Mouse (Mus musculus) hindbrain, embryonic 12.5 days (tissue): ENCODE results near the gene Cd46. TPM values are rescaled to one million over a fixed set of nuclear protein-coding genes. Genes with fewer than 3 reads are reported as not detected.

Experiments
- ATAC-seq: fragments of 200-750 bp; cut with Nextera tagmentation; 2 replicates; pipeline ENCODE4 v1.8.0; 2017; ENCODE audit warnings: moderate TSS enrichment; ENCODE audit not compliant: low FRiP score
- H3K27ac ChIP-seq: fragments of 300-500 bp; sonication (generic); 2 replicates; pipeline ENCODE4 v1.5.1; 2016; ENCODE audit warnings: mild to moderate bottlenecking
- H3K27me3 ChIP-seq: fragments of 300-500 bp; sonication (generic); 2 replicates; pipeline ENCODE4 v1.6.1; 2016; ENCODE audit warnings: mild to moderate bottlenecking
- H3K36me3 ChIP-seq: fragments of 300-500 bp; sonication (generic); 2 replicates; pipeline ENCODE4 v1.6.1; 2016; ENCODE audit warnings: mild to moderate bottlenecking
- H3K4me1 ChIP-seq: fragments of 300-500 bp; sonication (generic); 2 replicates; pipeline ENCODE4 v1.6.1; 2016
- H3K4me2 ChIP-seq: fragments of 300-500 bp; sonication (generic); replicated peaks from 2 replicates; pipeline ENCODE4 v1.6.1; 2016; ENCODE audit warnings: mild to moderate bottlenecking
- H3K4me3 ChIP-seq: fragments of 300-500 bp; sonication (generic); 2 replicates; pipeline ENCODE4 v1.5.1; 2016; ENCODE audit warnings: mild to moderate bottlenecking
- H3K9ac ChIP-seq: fragments of 300-500 bp; sonication (generic); 2 replicates; pipeline ENCODE4 v1.6.1; 2016; ENCODE audit warnings: mild to moderate bottlenecking, moderate library complexity
- H3K9me3 ChIP-seq: fragments of 300-500 bp; sonication (generic); replicated peaks from 2 replicates; pipeline ENCODE4 v1.6.1; 2016; ENCODE audit warnings: mild to moderate bottlenecking
- WGBS: fragments of 180-500 bp; shearing (Covaris S2); methylation state at CpG from one replicate; pipeline ENCODE4 v1.1.7; 2016; 5-methylcytosine and 5-hydroxymethylcytosine counted together
- polyA plus RNA-seq: library from polyadenylated mRNA; unstranded; fragments of >200 nt; fragmentation: Nextera tagmentation; extraction: Ambion mirVana; gene quantifications from 2 replicates; pipeline ENCODE4 v1.2.1, GENCODE M21; 2016

Gene Cd46
- 1.1 and 1.2 TPM in 2 replicates for polyA plus RNA-seq

GRCm38 (mm10) chr1:195092220-195092720 is at the start of gene Cd46:
Cd46 (minus strand) TSS chr1:195092249.
- Histone ChIP-seq H3K4me1 (peaks cover 9% of the 10 kb centered on the region), H3K4me3 (peak within 1 kb of the TSS; percentile 32), H3K9ac (peak within 1 kb of the TSS; percentile 51), H3K36me3 (peaks cover 7% of the 10 kb centered on the region; the same call in 1 of the 2 replicates), H3K9me3 (no peaks in the 10 kb centered on the region), H3K4me2 (peak within 1 kb of the TSS; percentile 58), H3K27ac (0 out of 2 replicates have a peak within 1 kb of the TSS, but pooled peaks have one; percentile 7), H3K27me3 (no peaks in the 10 kb centered on the region)
- ATAC-seq: peak; percentile 93
- WGBS: 3% methylated on average over 14 of the region's 14 CpGs

- Histone ChIP-seq H3K9ac (no peak overlapping the region), H3K27ac (no peak overlapping the region), H3K9me3 (no peaks in the 10 kb centered on the region), H3K36me3 (0 out of 2 replicates have a peak, but pooled peaks cover 6% of the 10 kb centered on the region), H3K4me2 (peak overlapping the region; percentile 55), H3K4me1 (peaks cover 5% of the 10 kb centered on the region; the same call in 1 of the 2 replicates), H3K27me3 (no peaks in the 10 kb centered on the region), H3K4me3 (peak overlapping the region; percentile 60; the same call in 1 of the 2 replicates)
- 54% methylated on average over 3 of the region's 3 CpGs for WGBS
- no peak for ATAC-seq
Observed at GRCm38 (mm10) chr1:195132070-195132469, 40.0 kb upstream of the Cd46 start.

DNA sequence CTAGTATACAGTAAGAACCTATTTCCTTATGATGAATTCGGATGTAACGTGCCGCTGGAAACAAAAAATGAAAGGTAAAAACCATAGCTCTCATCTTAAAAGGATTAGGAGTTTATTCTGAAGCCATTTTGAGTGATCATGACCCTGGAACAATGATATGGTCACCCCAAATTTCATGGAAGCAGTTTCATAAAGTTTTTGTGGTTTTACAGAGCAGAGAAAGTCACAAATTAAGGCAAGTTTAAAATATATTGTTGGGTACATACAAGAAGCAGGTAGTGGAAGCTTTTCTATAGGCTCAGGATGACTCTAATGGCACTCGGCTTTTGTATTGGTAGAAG is 39.6 kb upstream of the Cd46 start:
- Histone ChIP-seq H3K4me1 (peaks cover 5% of the 10 kb centered on the region; the same call in 1 of the 2 replicates), H3K27ac (peak overlapping the region; percentile 91), H3K4me2 (peak overlapping the region; percentile 55), H3K9ac (peak overlapping the region; percentile 76; the same call in 1 of the 2 replicates), H3K27me3 (no peaks in the 10 kb centered on the region), H3K4me3 (peak overlapping the region; percentile 60), H3K36me3 (0 out of 2 replicates have a peak, but pooled peaks cover 6% of the 10 kb centered on the region), H3K9me3 (no peaks in the 10 kb centered on the region)
- ATAC-seq: no peak
- WGBS: 32% methylated on average over 4 of the region's 4 CpGs

- peak within 1 kb of the TSS; percentile 60 for H3K4me3 ChIP-seq
- H3K9ac ChIP-seq: peak within 1 kb of the TSS; percentile 76
- peak within 1 kb of the TSS; percentile 55 for H3K4me2 ChIP-seq
- no peaks in the 10 kb centered on the region for H3K9me3 ChIP-seq
- H3K27me3 ChIP-seq: no peaks in the 10 kb centered on the region
- H3K4me1 ChIP-seq: peaks cover 5% of the 10 kb centered on the region; the same call in 1 of the 2 replicates
- ATAC-seq: peak; percentile 99
- peak within 1 kb of the TSS; percentile 91 for H3K27ac ChIP-seq
- 0% methylated on average over 31 of the region's 31 CpGs for WGBS
- H3K36me3 ChIP-seq: 0 out of 2 replicates have a peak, but pooled peaks cover 6% of the 10 kb centered on the region
Observed at GRCm38 (mm10) chr1:195130953-195131674, 39.1 kb upstream of the Cd46 start, which contains the start of gene Cr1l. Cr1l (minus strand) TSS chr1:195131586.

- 0 out of 2 replicates have a peak, but pooled peaks cover 6% of the 10 kb centered on the region for H3K36me3 ChIP-seq
- 18% methylated on average over 2 of the region's 2 CpGs for WGBS
- peak overlapping the region; percentile 55 for H3K4me2 ChIP-seq
- ATAC-seq: 0 out of 2 replicates have a peak, but pooled peaks have one; percentile 42
- peaks cover 5% of the 10 kb centered on the region; the same call in 1 of the 2 replicates for H3K4me1 ChIP-seq
- no peaks in the 10 kb centered on the region for H3K9me3 ChIP-seq
- H3K27ac ChIP-seq: peak overlapping the region; percentile 91
- peak overlapping the region; percentile 76 for H3K9ac ChIP-seq
- H3K27me3 ChIP-seq: no peaks in the 10 kb centered on the region
- H3K4me3 ChIP-seq: peak overlapping the region; percentile 60
Observed at GRCm38 (mm10) chr1:195130479-195130878, 38.4 kb upstream of the Cd46 start.

GRCm38 (mm10) chr1:195129867-195130266 is 37.8 kb upstream of the Cd46 start:
- Histone ChIP-seq H3K9ac (no peak overlapping the region), H3K4me1 (peaks cover 5% of the 10 kb centered on the region; the same call in 1 of the 2 replicates), H3K4me3 (no peak overlapping the region), H3K27ac (no peak overlapping the region), H3K36me3 (0 out of 2 replicates have a peak, but pooled peaks cover 6% of the 10 kb centered on the region), H3K9me3 (no peaks in the 10 kb centered on the region), H3K4me2 (0 out of 2 replicates have a peak overlapping the region, but pooled peaks have one; percentile 25), H3K27me3 (no peaks in the 10 kb centered on the region)
- WGBS: 84% methylated on average over 1 of the region's 1 CpGs
- ATAC-seq: no peak

DNA sequence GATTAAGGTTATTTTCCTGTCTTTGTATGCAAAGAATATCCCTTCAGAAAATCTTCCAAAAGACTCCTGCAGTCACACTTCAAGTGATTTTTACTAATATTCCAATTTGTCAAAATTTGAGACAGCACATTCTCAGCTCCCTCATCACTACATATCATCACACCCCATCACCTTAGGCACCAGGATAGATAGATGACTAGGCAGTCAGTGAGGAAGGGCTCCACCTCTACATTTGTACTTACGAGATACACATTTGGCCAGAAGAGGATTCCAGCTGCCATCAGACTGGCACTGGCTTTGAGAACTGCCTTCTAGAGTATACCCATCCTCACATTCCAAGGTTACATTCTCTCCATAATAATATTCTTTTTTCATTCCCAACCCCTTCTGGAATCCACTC is 22.4 kb upstream of the Cd46 start:
- no peaks in the 10 kb centered on the region for H3K9me3 ChIP-seq
- no peak overlapping the region for H3K9ac ChIP-seq
- no peak for ATAC-seq
- H3K4me3 ChIP-seq: no peak overlapping the region
- peaks cover 21% of the 10 kb centered on the region for H3K36me3 ChIP-seq
- no peaks in the 10 kb centered on the region for H3K4me1 ChIP-seq
- H3K27ac ChIP-seq: no peak overlapping the region
- no peak overlapping the region for H3K4me2 ChIP-seq
- no peaks in the 10 kb centered on the region for H3K27me3 ChIP-seq
- WGBS: 95% methylated on average over 1 of the region's 1 CpGs

GRCm38 (mm10) chr1:195113621-195114020 is 21.6 kb upstream of the Cd46 start:
- Histone ChIP-seq H3K27ac (no peak overlapping the region), H3K9ac (no peak overlapping the region), H3K4me3 (no peak overlapping the region), H3K36me3 (peaks cover 21% of the 10 kb centered on the region), H3K4me1 (no peaks in the 10 kb centered on the region), H3K4me2 (no peak overlapping the region), H3K27me3 (no peaks in the 10 kb centered on the region), H3K9me3 (no peaks in the 10 kb centered on the region)
- 92% methylated on average over 4 of the region's 4 CpGs for WGBS
- no peak for ATAC-seq

DNA sequence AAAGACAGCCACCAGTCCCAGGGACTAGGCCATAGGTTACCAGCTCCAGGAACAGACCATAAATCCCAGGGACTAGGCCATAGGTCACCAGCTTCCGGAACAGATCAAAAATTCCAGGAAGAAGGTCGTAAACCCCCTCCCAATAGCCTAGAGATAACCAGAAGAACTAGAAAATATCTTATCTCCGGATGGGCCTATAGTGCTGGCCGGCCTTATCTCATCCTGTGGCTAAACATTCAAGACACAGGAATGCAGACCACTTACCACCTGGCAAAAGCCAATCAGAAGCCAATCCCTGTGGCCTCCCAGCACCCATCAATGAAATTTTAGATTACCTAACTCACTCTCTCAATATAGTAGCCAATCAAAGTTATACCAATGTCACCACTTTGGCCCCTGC is 8.6 kb upstream of the Cd46 start:
- WGBS: 92% methylated on average over 4 of the region's 4 CpGs
- Histone ChIP-seq H3K9ac (no peak overlapping the region), H3K4me1 (no peaks in the 10 kb centered on the region), H3K36me3 (peaks cover 30% of the 10 kb centered on the region), H3K27me3 (no peaks in the 10 kb centered on the region), H3K9me3 (no peaks in the 10 kb centered on the region), H3K4me3 (no peak overlapping the region), H3K4me2 (no peak overlapping the region), H3K27ac (no peak overlapping the region)
- ATAC-seq: no peak

GRCm38 (mm10) chr1:195098004-195098403 is 6.0 kb upstream of the Cd46 start:
- Histone ChIP-seq H3K9ac (no peak overlapping the region), H3K27me3 (no peaks in the 10 kb centered on the region), H3K4me1 (no peaks in the 10 kb centered on the region), H3K4me2 (no peak overlapping the region), H3K36me3 (peaks cover 19% of the 10 kb centered on the region), H3K4me3 (no peak overlapping the region), H3K27ac (no peak overlapping the region), H3K9me3 (no peaks in the 10 kb centered on the region)
- ATAC-seq: no peak
- WGBS: 97% methylated on average over 1 of the region's 1 CpGs

DNA sequence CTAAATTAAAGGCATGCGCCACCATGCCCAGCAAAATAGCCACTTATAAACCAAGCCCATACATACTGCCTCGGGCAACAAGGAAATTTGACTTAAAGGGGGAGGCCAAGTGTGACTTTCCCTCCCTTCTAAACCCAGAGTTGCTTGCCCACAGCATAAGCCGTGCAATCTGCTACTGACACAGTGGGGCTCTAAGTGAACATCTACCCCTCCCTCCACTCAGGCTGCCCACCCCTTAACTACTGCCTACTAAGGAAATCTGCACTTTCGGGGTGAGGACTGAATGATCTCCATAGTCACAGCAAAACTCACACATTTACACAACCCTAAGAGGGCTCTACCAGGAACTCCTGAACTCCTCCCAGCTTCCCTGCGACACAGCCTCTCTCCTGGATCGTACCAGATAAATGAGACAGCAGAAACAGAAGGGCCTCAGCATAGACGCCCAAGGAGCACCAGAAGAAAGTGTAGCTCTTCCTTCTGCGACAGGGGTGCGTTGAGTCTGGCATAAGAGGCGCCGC is 290 bp downstream of the Cd46 start:
- Histone ChIP-seq H3K4me1 (peaks cover 9% of the 10 kb centered on the region), H3K27me3 (no peaks in the 10 kb centered on the region), H3K4me2 (peak overlapping the region; percentile 58), H3K9ac (peak overlapping the region; percentile 51), H3K9me3 (no peaks in the 10 kb centered on the region), H3K36me3 (peaks cover 2% of the 10 kb centered on the region; the same call in 1 of the 2 replicates), H3K27ac (0 out of 2 replicates have a peak overlapping the region, but pooled peaks have one; percentile 7), H3K4me3 (peak overlapping the region; percentile 32)
- WGBS: 21% methylated on average over 11 of the region's 11 CpGs
- peak; percentile 76 for ATAC-seq

DNA sequence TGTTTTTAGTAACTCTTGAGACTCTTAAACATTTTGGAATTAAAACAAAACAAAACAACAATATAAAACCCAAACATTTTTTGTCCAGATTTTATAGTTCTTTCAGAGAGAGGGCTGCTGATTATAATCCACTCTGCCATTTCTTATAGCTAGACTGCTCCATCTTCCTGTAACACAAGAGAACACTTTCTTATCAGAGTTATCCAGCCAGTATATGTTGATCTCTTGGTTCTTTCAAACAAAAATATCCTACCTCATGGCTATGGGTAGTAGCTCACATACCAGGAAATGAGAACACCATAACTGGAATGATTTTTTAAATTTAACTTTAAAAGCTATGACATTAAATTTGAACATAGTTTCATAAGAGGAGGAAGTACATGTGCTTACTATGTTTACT is 9.9 kb downstream of the Cd46 start:
- H3K4me2 ChIP-seq: no peak overlapping the region
- H3K9ac ChIP-seq: no peak overlapping the region
- no peaks in the 10 kb centered on the region for H3K4me1 ChIP-seq
- no peaks in the 10 kb centered on the region for H3K9me3 ChIP-seq
- no peak overlapping the region for H3K4me3 ChIP-seq
- no peak overlapping the region for H3K27ac ChIP-seq
- no peaks in the 10 kb centered on the region for H3K36me3 ChIP-seq
- ATAC-seq: no peak
- H3K27me3 ChIP-seq: no peaks in the 10 kb centered on the region
